Mouse (Mus musculus) CD4-positive, CD25-positive, alpha-beta regulatory T cell, adult 4 months (primary cell): ENCODE results near the gene Slc10a3. TPM values are rescaled to one million over a fixed set of nuclear protein-coding genes. Genes with fewer than 3 reads are reported as not detected.

Source experiments
- polyA plus RNA-seq, 2 experiments: library from polyadenylated mRNA; unstranded; fragments of 100-300 nt; shearing (Covaris generic); gene quantifications; one replicate each; pipeline ENCODE4 v1.2.1; 2017

The Slc10a3 gene
- polyA plus RNA-seq, 2 experiments from 2014 or later = 21.5 to 34.2 TPM

Other genes starting within 250 kb of the Slc10a3 start
- not detected for gene Opn1mw, start 245.9 kb downstream of the Slc10a3 start, polyA plus RNA-seq
- 10 to 100 TPM; 19.9 to 20.2 TPM for gene Mecp2, start 238.0 kb downstream of the Slc10a3 start, polyA plus RNA-seq
- gene Tex28, start 205.5 kb downstream of the Slc10a3 start, polyA plus RNA-seq = not detected
- gene Tktl1, start 196.1 kb downstream of the Slc10a3 start, polyA plus RNA-seq = 1 to 10 TPM; 2.9 to 3.1 TPM
- 100 to 1,000 TPM; 199 to 249 TPM for gene Flna, start 123.5 kb downstream of the Slc10a3 start, polyA plus RNA-seq
- gene Emd, start 118.7 kb downstream of the Slc10a3 start, polyA plus RNA-seq = 10 to 100 TPM; 35.0 to 53.2 TPM
- gene Rpl10, start 102.5 kb downstream of the Slc10a3 start, polyA plus RNA-seq = 1,000 to 10,000 TPM in 1 of 2 experiments, 100 to 1,000 TPM in 1; 597 to 1,460 TPM
- 10 to 100 TPM; 54.0 to 68.6 TPM for gene Taz, start 91.4 kb downstream of the Slc10a3 start, polyA plus RNA-seq
- 10 to 100 TPM; 23.0 to 31.1 TPM for gene Dnase1l1, start 91.0 kb downstream of the Slc10a3 start, polyA plus RNA-seq
- 100 to 1,000 TPM; 165 to 225 TPM for gene Atp6ap1, start 76.3 kb downstream of the Slc10a3 start, polyA plus RNA-seq
- gene Gdi1, start 68.4 kb downstream of the Slc10a3 start, polyA plus RNA-seq = 100 to 1,000 TPM; 283 to 370 TPM
- 10 to 100 TPM; 65.9 to 68.7 TPM for gene Fam50a, start 60.3 kb downstream of the Slc10a3 start, polyA plus RNA-seq
- 1 to 10 TPM; 3.2 to 7.9 TPM for gene Plxna3, start 44.3 kb downstream of the Slc10a3 start, polyA plus RNA-seq
- gene Lage3, start 19.7 kb downstream of the Slc10a3 start, polyA plus RNA-seq = 10 to 100 TPM; 60.3 to 62.7 TPM
- 10 to 100 TPM; 60.0 to 78.5 TPM for gene Ubl4a, start 131 bp downstream of the Slc10a3 start, polyA plus RNA-seq
- gene Fam3a, start 19.9 kb upstream of the Slc10a3 start, polyA plus RNA-seq = 10 to 100 TPM; 28.6 to 47.0 TPM
- 10 to 100 TPM; 44.7 to 65.1 TPM for gene Ikbkg, start 19.9 kb upstream of the Slc10a3 start, polyA plus RNA-seq
- 10 to 100 TPM; 33.3 to 41.4 TPM for gene G6pdx, start 55.8 kb upstream of the Slc10a3 start, polyA plus RNA-seq
- gene Gm6880, start 108.0 kb upstream of the Slc10a3 start, polyA plus RNA-seq = not detected
- gene Olfr1326-ps1, start 201.5 kb upstream of the Slc10a3 start, polyA plus RNA-seq = not detected
- gene Olfr1325, start 219.3 kb upstream of the Slc10a3 start, polyA plus RNA-seq = not detected